In the genomic region with DNA sequence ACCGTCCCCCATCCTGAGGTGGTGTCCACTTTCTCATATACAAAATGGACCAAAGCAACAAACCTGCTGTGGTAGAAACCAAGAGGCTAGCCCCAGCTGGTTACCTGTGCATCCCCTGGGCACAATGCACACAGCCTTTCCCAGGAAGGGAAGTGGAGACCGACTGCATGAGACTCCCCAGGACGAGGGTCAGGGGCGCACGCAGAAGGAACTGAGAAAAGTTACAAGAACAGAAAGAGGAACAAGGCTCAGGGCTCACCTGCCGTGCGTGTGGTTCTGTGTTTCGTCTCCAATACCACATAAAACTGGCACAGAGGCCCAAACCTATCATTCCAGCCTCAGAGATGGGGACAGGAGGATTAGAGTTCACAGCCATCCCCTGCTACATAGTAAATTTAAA, we compare ENCODE assay signal across 24 mouse cellular contexts. TPM values are rescaled to one million over a fixed set of nuclear protein-coding genes. Genes with fewer than 3 reads are reported as not detected.
DNase-seq lines count a peak whose midpoint lies in the region; ATAC-seq and TF ChIP-seq lines count a peak whose summit lies in the region.
"Had no signal": no experiment of that assay in that cellular context is flagged by ENCODE, and none has a peak within 500 bp of the region (broad histone marks: within the 10 kb centered on the region; RNA-seq: fewer than 3 reads in every experiment).

No protein-coding gene starts in this region.

- H3K4me1 ChIP-seq in cortical plate, adult 2 months (ENCODE audit: control insufficient read depth, insufficient read depth, low read length), result no peaks in the 10 kb centered on the region
- H3K4me1 ChIP-seq: heart, embryonic 12.5 days; midbrain, embryonic 15.5 days; neural tube, embryonic 15.5 days had no signal

- H3K4me3 ChIP-seq in cortical plate, adult 2 months (ENCODE audit: insufficient read depth, low read length), result no peak overlapping the region
- H3K4me3 ChIP-seq: embryonic facial prominence, embryonic 10.5 days; heart, embryonic 12.5 days; layer of hippocampus, adult 2 months; megakaryocyte, embryonic 14.5 days; midbrain, embryonic 15.5 days; neural tube, embryonic 15.5 days had no signal

- TF ChIP-seq POLR2A in cortical plate, adult 2 months (IDR thresholded peaks at IDR 0.05; ENCODE audit: extremely low read depth, insufficient read depth, low read length), result no peak

- ATAC-seq in megakaryocyte, adult 5-6 weeks (ENCODE audit: poor library complexity, severe bottlenecking), result peak; percentile 64
- ATAC-seq: activated CD4-positive, CD25-positive, alpha-beta regulatory T cell, adult 4 months; hindbrain, embryonic 16.5 days; intestine, embryonic 16.5 days; midbrain, embryonic 15.5 days had no signal

- peak; percentile 51 for DNase-seq in lung, postnatal 36 days
- no peak for DNase-seq in lung, postnatal 10 days
- no peak for DNase-seq in embryo, embryonic 9.5 days (ENCODE audit: extremely low spot score)
- DNase-seq in adrenal gland, postnatal 4 days (ENCODE audit: low spot score in 2 of 2), result no peak
- DNase-seq in ovary, postnatal 36 days (ENCODE audit: low spot score), result no peak
- no peak for DNase-seq in thymus, adult 18-20 months
- DNase-seq: adrenal gland, postnatal 10 days; cerebellum, adult 11 months; cerebellum, postnatal 14 days; heart, postnatal 36 days; right cerebral cortex, postnatal 25 days; thymus, postnatal 36 days had no signal

- peak overlapping the region; percentile 55; the same call in 1 of the 2 replicates for H3K27ac ChIP-seq in cortical plate, adult 2 months (ENCODE audit: insufficient read depth, low read length)
- H3K27ac ChIP-seq: embryonic facial prominence, embryonic 10.5 days; layer of hippocampus, adult 2 months; midbrain, embryonic 15.5 days; neural tube, embryonic 15.5 days had no signal

- TF ChIP-seq CTCF in cortical plate, adult 2 months (IDR thresholded peaks at IDR 0.05; ENCODE audit: extremely low read depth, insufficient read depth, low read length), result no peak

RNA-seq across cellular contexts. Expression of gene Gna15, which starts 6.8 kb away (rescaled TPM):
- 3.4 and 3.9 TPM in 2 replicates for polyA plus RNA-seq in cortical plate, adult 2 months (2012; rRNA removed)
- total RNA-seq in megakaryocyte, adult 5-6 weeks (2015), result 34.3 and 35.9 TPM in 2 replicates
- total RNA-seq in megakaryocyte, adult 5-6 weeks (2017), result 31.5 and 42.4 TPM in 2 replicates
- 1 to 10 TPM in 1 of 2 experiments, under 1 TPM in 1; 0.67 to 1.2 TPM for total RNA-seq in adrenal gland, postnatal 4 days (2021)

RNA-seq across cellular contexts. Expression of gene S1pr4, which starts 17.3 kb away (rescaled TPM):
- 0.87 and 1.1 TPM in 2 replicates for polyA plus RNA-seq in cortical plate, adult 2 months (2012; rRNA removed)
- total RNA-seq in megakaryocyte, adult 5-6 weeks (2015), result 22.8 and 23.9 TPM in 2 replicates
- total RNA-seq in megakaryocyte, adult 5-6 weeks (2017), result 28.1 and 29.3 TPM in 2 replicates
- 1 to 10 TPM; 2.0 to 2.7 TPM for total RNA-seq in adrenal gland, postnatal 4 days (2021)

RNA-seq across cellular contexts. Expression of gene Ncln, which starts 21.0 kb away (rescaled TPM):
- polyA plus RNA-seq in cortical plate, adult 2 months (2012; rRNA removed), result 124 and 129 TPM in 2 replicates
- total RNA-seq in megakaryocyte, adult 5-6 weeks (2015), result 55.8 and 62.8 TPM in 2 replicates
- total RNA-seq in megakaryocyte, adult 5-6 weeks (2017), result 72.4 and 76.3 TPM in 2 replicates
- total RNA-seq in adrenal gland, postnatal 4 days (2021), result 100 to 1,000 TPM; 107 to 117 TPM

RNA-seq across cellular contexts. Expression of gene Gna11, which starts 27.8 kb away (rescaled TPM):
- polyA plus RNA-seq in cortical plate, adult 2 months (2012; rRNA removed), result 147 and 154 TPM in 2 replicates
- total RNA-seq in megakaryocyte, adult 5-6 weeks (2015), result 4.9 and 7.8 TPM in 2 replicates
- total RNA-seq in megakaryocyte, adult 5-6 weeks (2017), result 7.1 and 8.1 TPM in 2 replicates
- 10 to 100 TPM; 74.2 to 74.4 TPM for total RNA-seq in adrenal gland, postnatal 4 days (2021)

RNA-seq across cellular contexts. Expression of gene Celf5, which starts 34.7 kb away (rescaled TPM):
- 307 and 309 TPM in 2 replicates for polyA plus RNA-seq in cortical plate, adult 2 months (2012; rRNA removed)
- total RNA-seq in megakaryocyte, adult 5-6 weeks (2015), result not detected in 2 replicates
- 0.24 TPM in 1 of 2 replicates, not detected in the other for total RNA-seq in megakaryocyte, adult 5-6 weeks (2017)
- 1 to 10 TPM; 3.5 to 4.2 TPM for total RNA-seq in adrenal gland, postnatal 4 days (2021)
- total RNA-seq: liver, adult 2 months had no signal
- polyA plus RNA-seq: liver, adult 2 months had no signal

Comparison
In these comparisons a context has a peak if more than half of its experiments do, and no peak if none do; other contexts are left out.
1. RNA of gene Gna15, which starts 6.8 kb away (total RNA-seq): 31.5 to 42.4 TPM in megakaryocyte, adult 5-6 weeks; 0.67 to 1.2 TPM in adrenal gland, postnatal 4 days; every median in the first group is over 10 times any median in the second.
2. RNA of gene S1pr4, which starts 17.3 kb away (total RNA-seq): 22.8 to 29.3 TPM in megakaryocyte, adult 5-6 weeks; 2.0 to 2.7 TPM in adrenal gland, postnatal 4 days; every median in the first group is over 4 times any median in the second.